Mouse (Mus musculus) Patski (cell line): ENCODE results near the gene Prr5. TPM values are rescaled to one million over a fixed set of nuclear protein-coding genes. Genes with fewer than 3 reads are reported as not detected.
A peak's percentile ranks its signal among the peaks of the same experiment; 100 is the strongest.

ENCODE experiments used
- ATAC-seq: fragments of 100-300 bp; one replicate; pipeline ENCODE4 v1.8.0; 2021
- CTCF ChIA-PET: fragments of 350-600 bp; sonication (Branson Sonifier 250); formaldehyde crosslinking; loops from one replicate; lab custom pipeline; 2022; ENCODE audit warnings: inconsistent platforms; lab: Charles Lee
- POLR2A ChIA-PET: fragments of 350-600 bp; sonication (Branson Sonifier 250); formaldehyde crosslinking; loops from one replicate; lab custom pipeline; 2022; ENCODE audit warnings: antibody characterized with exemption, inconsistent platforms; lab: Charles Lee
- DNase-seq: peaks from one replicate; pipeline ENCODE4 v3.0.0-alpha.2; 2011; ENCODE audit warnings: low read depth, low spot score
- H3K27me3 ChIP-seq: fragments of 371-371 bp; one replicate; pipeline ENCODE4 v1.5.1; 2021
- CTCF ChIP-seq: fragments of 100-300 bp; IDR thresholded peaks from one replicate; pipeline ENCODE4 v1.5.1; 2021
- in situ Hi-C: fragments of 300-500 bp; cut with MboI; formaldehyde crosslinking; loops from 3 replicates; pipeline ENCODE4 v1.11.1; 2018; ENCODE audit warnings: low pct_unique_long_range_greater_than_20kb, mixed read lengths
- polyA plus RNA-seq: library from polyadenylated mRNA; unstranded; gene quantifications from one replicate; pipeline ENCODE4 v1.2.3, GENCODE M21; 2021

Prr5 gene
- polyA plus RNA-seq, 1 experiment from 2014 or later = 15.6 TPM

GRCm38 (mm10) chr15:84679090-84679489 lies 9.7 kb downstream of the Prr5 start:
- H3K27me3 ChIP-seq = no peaks in the 10 kb centered on the region
- TF ChIP-seq CTCF = no peak
- ATAC-seq (no peak), DNase-seq (no peak)
- in situ Hi-C loops = no loop called here
- CTCF ChIA-PET = no interaction called here
- POLR2A ChIA-PET = no interaction called here

- ChIA-PET POLR2A (interaction anchor here (0.9 kb wide), 1 partner anchor 12 kb away, joined by 3 read pairs; no protein-coding TSS in a partner anchor), CTCF (no interaction called here)
- in situ Hi-C loops = no loop called here
- H3K27me3 ChIP-seq = no peaks in the 10 kb centered on the region
- no peak for TF ChIP-seq CTCF
- DNase-seq (no peak), ATAC-seq (no peak)
These were observed 10.4 kb downstream of the Prr5 start for GRCm38 (mm10) chr15:84679794-84680193.

- ATAC-seq = peak; percentile 82
- H3K27me3 ChIP-seq = no peaks in the 10 kb centered on the region
- no peak for TF ChIP-seq CTCF
- ChIA-PET POLR2A (interaction anchor here (0.9 to 1.4 kb wide), 2 partner anchors 11 to 18 kb away, joined by 3 to 4 read pairs; no protein-coding TSS in a partner anchor), CTCF (interaction anchor here (0.6 kb wide), 1 partner anchor 30 kb away, joined by 3 read pairs; no protein-coding TSS in a partner anchor)
- in situ Hi-C loops = no loop called here
- no peak for DNase-seq
These were observed 11.4 kb downstream of the Prr5 start for GRCm38 (mm10) chr15:84680545-84681454.

GRCm38 (mm10) chr15:84681455-84682193 lies 12.2 kb downstream of the Prr5 start:
- POLR2A ChIA-PET = interaction anchor here (0.6 to 1.4 kb wide), 2 partner anchors 17 to 43 kb away, joined by 3 to 4 read pairs; no protein-coding TSS in a partner anchor
- peak; percentile 28 for ATAC-seq
- no peaks in the 10 kb centered on the region for H3K27me3 ChIP-seq
- CTCF ChIA-PET = interaction anchor here (0.6 to 0.9 kb wide), 2 partner anchors 9 to 234 kb away, joined by 3 read pairs; no protein-coding TSS in a partner anchor
- DNase-seq = no peak
- TF ChIP-seq CTCF = no peak
- in situ Hi-C loops = no loop called here

- no peaks in the 10 kb centered on the region for H3K27me3 ChIP-seq
- ChIA-PET POLR2A (interaction anchor here (0.6 kb wide), 1 partner anchor 43 kb away, joined by 3 read pairs; no protein-coding TSS in a partner anchor), CTCF (interaction anchor here (0.6 to 0.9 kb wide), 2 partner anchors 9 to 234 kb away, joined by 3 read pairs; no protein-coding TSS in a partner anchor)
- TF ChIP-seq CTCF = no peak
- DNase-seq = no peak
- in situ Hi-C loops = no loop called here
- ATAC-seq = no peak
These were observed 12.8 kb downstream of the Prr5 start for GRCm38 (mm10) chr15:84682206-84682605.

GRCm38 (mm10) chr15:84682821-84683220 lies 13.4 kb downstream of the Prr5 start:
- CTCF ChIA-PET = interaction anchor here (0.9 to 1.0 kb wide), 2 partner anchors 11 to 18 kb away, joined by 3 read pairs; no protein-coding TSS in a partner anchor
- in situ Hi-C loops = no loop called here
- ATAC-seq (no peak), DNase-seq (no peak)
- H3K27me3 ChIP-seq = no peaks in the 10 kb centered on the region
- POLR2A ChIA-PET = no interaction called here
- no peak for TF ChIP-seq CTCF

- TF ChIP-seq CTCF = no peak
These were observed 15.1 kb downstream of the Prr5 start for GRCm38 (mm10) chr15:84684520-84684919.

GRCm38 (mm10) chr15:84685417-84685816 lies 16.0 kb downstream of the Prr5 start:
- ChIA-PET CTCF (no interaction called here), POLR2A (interaction anchor here (0.8 kb wide), 1 partner anchor 11 kb away, joined by 4 read pairs; no protein-coding TSS in a partner anchor)
- in situ Hi-C loops = no loop called here
- DNase-seq = no peak
- no peak for ATAC-seq
- no peaks in the 10 kb centered on the region for H3K27me3 ChIP-seq
- TF ChIP-seq CTCF = no peak

More at GRCm38 (mm10) chr15:84684520-84684919, 15.1 kb downstream of the Prr5 start:
- ChIA-PET POLR2A (interaction anchor here (0.8 kb wide), 1 partner anchor 10 kb away, joined by 4 read pairs; no protein-coding TSS in a partner anchor), CTCF (interaction anchor here (1.2 kb wide), 1 partner anchor 9 kb away, joined by 3 read pairs; no protein-coding TSS in a partner anchor)
- no peak for ATAC-seq
- in situ Hi-C loops = no loop called here
- DNase-seq = no peak
- no peaks in the 10 kb centered on the region for H3K27me3 ChIP-seq

- no peak for ATAC-seq
- ChIA-PET CTCF (interaction anchor here (2.8 kb wide), 1 partner anchor 13 kb away, joined by 7 read pairs; no protein-coding TSS in a partner anchor), POLR2A (no interaction called here)
- H3K27me3 ChIP-seq = no peaks in the 10 kb centered on the region
- DNase-seq = no peak
- in situ Hi-C loops = no loop called here
- no peak for TF ChIP-seq CTCF
These were observed 18.5 kb downstream of the Prr5 start for GRCm38 (mm10) chr15:84687904-84688303.

GRCm38 (mm10) chr15:84689356-84689755 lies 19.9 kb downstream of the Prr5 start:
- CTCF ChIA-PET = interaction anchor here (1.0 to 2.8 kb wide), 2 partner anchors 12 to 25 kb away, joined by 3 to 7 read pairs; no protein-coding TSS in a partner anchor
- DNase-seq (no peak), ATAC-seq (no peak)
- TF ChIP-seq CTCF = no peak
- POLR2A ChIA-PET = interaction anchor here (1.0 kb wide), 1 partner anchor 9 kb away, joined by 3 read pairs; no protein-coding TSS in a partner anchor
- in situ Hi-C loops = no loop called here
- H3K27me3 ChIP-seq = no peaks in the 10 kb centered on the region
